Mouse (Mus musculus) G1E (cell line): Measurements from ENCODE around the gene Zfp219. TPM values are rescaled to one million over a fixed set of nuclear protein-coding genes. Genes with fewer than 3 reads are reported as not detected.

Experiments
- ATAC-seq: 2 replicates; pipeline ENCODE4 v1.8.0; 2016; ENCODE audit warnings: mild to moderate bottlenecking; ENCODE audit not compliant: insufficient number of reproducible peaks, poor library complexity, low FRiP score, severe bottlenecking; ENCODE audit errors: extremely low read depth
- DNase-seq: peaks from one replicate; pipeline ENCODE4 v3.0.0; 2012; ENCODE audit warnings: low spot score
- H3K27me3 ChIP-seq: 2 replicates; pipeline ENCODE4 v1.6.1; 2012; ENCODE audit warnings: mild to moderate bottlenecking, low read length, inconsistent platforms; ENCODE audit not compliant: insufficient read depth
- H3K36me3 ChIP-seq: replicated peaks from 2 replicates; pipeline ENCODE3; 2012; ENCODE audit warnings: mild to moderate bottlenecking, inconsistent platforms
- H3K4me1 ChIP-seq: 2 replicates; pipeline ENCODE4 v1.6.1; 2012; ENCODE audit warnings: low read depth, low read length, inconsistent platforms, mixed read lengths; ENCODE audit not compliant: insufficient read depth
- H3K4me3 ChIP-seq: 2 replicates; pipeline ENCODE4 v1.5.1; 2012; ENCODE audit warnings: low read depth, mild to moderate bottlenecking, inconsistent platforms, low read length, moderate library complexity, mixed read lengths
- H3K9me3 ChIP-seq: replicated peaks from 2 replicates; pipeline ENCODE4 v1.6.1; 2012; ENCODE audit warnings: inconsistent platforms
- CTCF ChIP-seq: IDR thresholded peaks from 2 replicates; pipeline ENCODE4 v1.5.1; 2012; ENCODE audit warnings: low read depth, low read length, inconsistent platforms, mixed read lengths
- GATA1 ChIP-seq: IDR thresholded peaks from 2 replicates; pipeline ENCODE4 v1.6.1; 2012; ENCODE audit warnings: borderline replicate concordance, low read length, inconsistent platforms, mixed read lengths
- GATA2 ChIP-seq: IDR thresholded peaks from 2 replicates; pipeline ENCODE4 v1.6.1; 2012; ENCODE audit warnings: low read depth, low read length, inconsistent platforms, borderline replicate concordance
- POLR2AphosphoS5 ChIP-seq: IDR thresholded peaks from 2 replicates; pipeline ENCODE4 v1.6.1; 2012; ENCODE audit warnings: low read depth, low read length, inconsistent platforms; ENCODE audit not compliant: insufficient replicate concordance
- TAL1 ChIP-seq: conservative IDR thresholded peaks from 2 replicates; pipeline ENCODE4 v1.6.1; 2012; ENCODE audit warnings: low read depth, low read length, inconsistent platforms, mixed read lengths
- polyA plus RNA-seq: library from polyadenylated mRNA; stranded (reverse); fragments of >175 nt; gene quantifications from 2 replicates; pipeline ENCODE4 v1.2.3, GENCODE M21; 2012
- total RNA-seq, 2 experiments: library from RNA; stranded (forward) in 1 of 2; stranded (reverse) in 1 of 2; fragments of 200-1000 nt in 1 of 2; fragments of >200 nt in 1 of 2; fragmentation: Nextera tagmentation in 1 of 2; gene quantifications; 2 replicates each; pipeline ENCODE4 v1.2.3; 2014 to 2017

Zfp219 gene
- total and polyA plus RNA-seq, 3 experiments: 16.9 to 83.1 (median 29.6) TPM

DNA sequence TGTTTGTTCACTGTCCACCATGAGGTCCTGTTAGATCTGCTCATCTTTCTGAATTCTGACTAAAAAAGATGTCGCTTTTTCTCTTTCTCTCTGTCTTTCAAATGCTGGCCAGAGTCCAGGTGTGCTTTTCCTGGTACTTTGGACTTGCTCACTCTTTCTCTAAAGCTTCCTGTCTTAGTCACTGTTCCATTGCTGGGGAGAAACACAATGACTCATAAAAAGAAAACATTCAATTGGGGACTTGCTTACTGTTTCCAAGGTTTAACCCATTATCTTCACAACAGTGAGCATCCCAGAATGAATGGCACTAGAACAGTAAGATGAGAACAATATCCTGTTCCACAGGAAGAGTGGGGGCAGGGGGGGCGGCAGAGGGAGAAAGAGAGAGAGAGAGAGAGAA is 60.2 kb downstream of the Zfp219 start:
- no peak for DNase-seq

More for the DNA sequence above, 60.2 kb downstream of the Zfp219 start:
- no peak for ATAC-seq
- Histone ChIP-seq H3K36me3 (no peaks in the 10 kb centered on the region), H3K9me3 (no peaks in the 10 kb centered on the region), H3K4me1 (no peaks in the 10 kb centered on the region), H3K4me3 (no peak overlapping the region), H3K27me3 (peaks cover 3% of the 10 kb centered on the region; the same call in 1 of the 2 replicates)
- TF ChIP-seq CTCF (no peak), TAL1 (no peak), GATA2 (no peak), GATA1 (no peak), POLR2AphosphoS5 (no peak)

Other genes starting within 250 kb of the Zfp219 start
- gene Ang4, start 247.1 kb downstream of the Zfp219 start, total RNA-seq (2014; fragmentation: Nextera tagmentation): not detected in 2 replicates
- 0.27 TPM in 1 of 2 replicates, not detected in the other for gene Ang4, start 247.1 kb downstream of the Zfp219 start, total RNA-seq (2017)
- gene Ang4, start 247.1 kb downstream of the Zfp219 start, polyA plus RNA-seq: not detected in 2 replicates
- gene AY358078, start 220.7 kb downstream of the Zfp219 start, total RNA-seq (2014; fragmentation: Nextera tagmentation): not detected in 2 replicates
- gene AY358078, start 220.7 kb downstream of the Zfp219 start, total RNA-seq (2017): not detected in 2 replicates
- not detected in 2 replicates for gene AY358078, start 220.7 kb downstream of the Zfp219 start, polyA plus RNA-seq
- not detected in 2 replicates for gene Ear6, start 167.0 kb downstream of the Zfp219 start, total RNA-seq (2014; fragmentation: Nextera tagmentation)
- 0.12 TPM in 1 of 2 replicates, not detected in the other for gene Ear6, start 167.0 kb downstream of the Zfp219 start, total RNA-seq (2017)
- not detected in 2 replicates for gene Ear6, start 167.0 kb downstream of the Zfp219 start, polyA plus RNA-seq
- gene Mettl17, start 135.9 kb downstream of the Zfp219 start, total RNA-seq (2014; fragmentation: Nextera tagmentation): 29.3 and 36.9 TPM in 2 replicates
- 20.6 and 23.2 TPM in 2 replicates for gene Mettl17, start 135.9 kb downstream of the Zfp219 start, total RNA-seq (2017)
- gene Mettl17, start 135.9 kb downstream of the Zfp219 start, polyA plus RNA-seq: 11.7 and 19.5 TPM in 2 replicates
- 0.29 TPM in 1 of 2 replicates, not detected in the other for gene Slc39a2, start 127.8 kb downstream of the Zfp219 start, total RNA-seq (2014; fragmentation: Nextera tagmentation)
- 0.29 and 0.38 TPM in 2 replicates for gene Slc39a2, start 127.8 kb downstream of the Zfp219 start, total RNA-seq (2017)
- gene Slc39a2, start 127.8 kb downstream of the Zfp219 start, polyA plus RNA-seq: 0.02 TPM in 2 replicates
- gene Ndrg2, start 106.6 kb downstream of the Zfp219 start, total RNA-seq (2014; fragmentation: Nextera tagmentation): not detected in 2 replicates
- 0.05 TPM in 1 of 2 replicates, not detected in the other for gene Ndrg2, start 106.6 kb downstream of the Zfp219 start, total RNA-seq (2017)
- 0.24 TPM in 1 of 2 replicates, not detected in the other for gene Ndrg2, start 106.6 kb downstream of the Zfp219 start, polyA plus RNA-seq
- not detected in 2 replicates for gene Tppp2, start 102.3 kb downstream of the Zfp219 start, total RNA-seq (2014; fragmentation: Nextera tagmentation)
- not detected in 2 replicates for gene Tppp2, start 102.3 kb downstream of the Zfp219 start, total RNA-seq (2017)
- not detected in 2 replicates for gene Tppp2, start 102.3 kb downstream of the Zfp219 start, polyA plus RNA-seq
- not detected in 2 replicates for gene Rnase13, start 98.0 kb downstream of the Zfp219 start, total RNA-seq (2014; fragmentation: Nextera tagmentation)
- gene Rnase13, start 98.0 kb downstream of the Zfp219 start, total RNA-seq (2017): not detected in 2 replicates
- not detected in 2 replicates for gene Rnase13, start 98.0 kb downstream of the Zfp219 start, polyA plus RNA-seq
- 33.9 and 37.5 TPM in 2 replicates for gene Arhgef40, start 36.0 kb downstream of the Zfp219 start, total RNA-seq (2014; fragmentation: Nextera tagmentation)
- gene Arhgef40, start 36.0 kb downstream of the Zfp219 start, total RNA-seq (2017): 3.1 and 3.4 TPM in 2 replicates
- gene Arhgef40, start 36.0 kb downstream of the Zfp219 start, polyA plus RNA-seq: 30.3 and 32.2 TPM in 2 replicates
- 0.58 and 2.5 TPM in 2 replicates for gene Tmem253, start 5.1 kb downstream of the Zfp219 start, total RNA-seq (2014; fragmentation: Nextera tagmentation)
- gene Tmem253, start 5.1 kb downstream of the Zfp219 start, total RNA-seq (2017): 0.12 and 0.27 TPM in 2 replicates
- gene Tmem253, start 5.1 kb downstream of the Zfp219 start, polyA plus RNA-seq: 0.19 and 0.29 TPM in 2 replicates
- not detected in 2 replicates for gene Olfr221, start 21.7 kb upstream of the Zfp219 start, total RNA-seq (2014; fragmentation: Nextera tagmentation)
- 0.16 and 0.23 TPM in 2 replicates for gene Olfr221, start 21.7 kb upstream of the Zfp219 start, total RNA-seq (2017)
- gene Olfr221, start 21.7 kb upstream of the Zfp219 start, polyA plus RNA-seq: not detected in 2 replicates
- 459 and 507 TPM in 2 replicates for gene Hnrnpc, start 83.3 kb upstream of the Zfp219 start, total RNA-seq (2014; fragmentation: Nextera tagmentation)
- 383 and 544 TPM in 2 replicates for gene Hnrnpc, start 83.3 kb upstream of the Zfp219 start, total RNA-seq (2017)
- 28.6 and 38.0 TPM in 2 replicates for gene Hnrnpc, start 83.3 kb upstream of the Zfp219 start, polyA plus RNA-seq
- 0.30 TPM in 1 of 2 replicates, not detected in the other for gene Rpgrip1, start 90.0 kb upstream of the Zfp219 start, total RNA-seq (2014; fragmentation: Nextera tagmentation)
- 1.8 and 3.1 TPM in 2 replicates for gene Rpgrip1, start 90.0 kb upstream of the Zfp219 start, total RNA-seq (2017)
- gene Rpgrip1, start 90.0 kb upstream of the Zfp219 start, polyA plus RNA-seq: 0.17 and 0.28 TPM in 2 replicates
- gene Supt16, start 176.7 kb upstream of the Zfp219 start, total RNA-seq (2014; fragmentation: Nextera tagmentation): 173 and 179 TPM in 2 replicates
- 189 and 225 TPM in 2 replicates for gene Supt16, start 176.7 kb upstream of the Zfp219 start, total RNA-seq (2017)
- gene Supt16, start 176.7 kb upstream of the Zfp219 start, polyA plus RNA-seq: 37.1 and 44.7 TPM in 2 replicates
- gene Chd8, start 237.0 kb upstream of the Zfp219 start, total RNA-seq (2014; fragmentation: Nextera tagmentation): 222 and 247 TPM in 2 replicates
- 57.6 and 78.7 TPM in 2 replicates for gene Chd8, start 237.0 kb upstream of the Zfp219 start, total RNA-seq (2017)
- gene Chd8, start 237.0 kb upstream of the Zfp219 start, polyA plus RNA-seq: 16.0 and 22.6 TPM in 2 replicates